Mouse (Mus musculus) E14TG2a.4 (cell line): ENCODE data around the gene Flt1.

ENCODE experiments used
- CTCF ChIP-seq: conservative IDR thresholded peaks from 2 replicates; pipeline ENCODE4 v1.5.1; 2014; ENCODE audit warnings: low read length
- NANOG ChIP-seq: IDR thresholded peaks from 2 replicates; pipeline ENCODE4 v1.6.1; 2014; ENCODE audit warnings: borderline replicate concordance, low read length, mixed read lengths
- POU5F1 ChIP-seq: IDR thresholded peaks from 2 replicates; pipeline ENCODE4 v1.6.1; 2014; ENCODE audit warnings: low read length, borderline replicate concordance

GRCm38 (mm10) chr5:147549016-147549755, 176.6 kb downstream of the Flt1 start:
- TF ChIP-seq CTCF, result no peak
- TF ChIP-seq POU5F1, result no peak
- TF ChIP-seq NANOG, result no peak
